Mouse (Mus musculus) forebrain, embryonic 13.5 days (tissue): ENCODE results near the gene Ablim1. TPM values are rescaled to one million over a fixed set of nuclear protein-coding genes. Genes with fewer than 3 reads are reported as not detected.

Experiments
- ATAC-seq: fragments of 200-750 bp; cut with Nextera tagmentation; 2 replicates; pipeline ENCODE4 v1.8.0; 2017
- H3K27ac ChIP-seq: fragments of 300-500 bp; sonication (generic); 2 replicates; pipeline ENCODE4 v1.5.1; 2015; ENCODE audit warnings: inconsistent platforms, mild to moderate bottlenecking, moderate library complexity
- H3K27me3 ChIP-seq: fragments of 300-500 bp; sonication (generic); 2 replicates; pipeline ENCODE4 v1.6.1; 2015; ENCODE audit warnings: mild to moderate bottlenecking, inconsistent platforms
- H3K36me3 ChIP-seq: fragments of 300-500 bp; sonication (generic); 2 replicates; pipeline ENCODE4 v1.6.1; 2015; ENCODE audit warnings: mild to moderate bottlenecking, inconsistent platforms; ENCODE audit not compliant: poor library complexity, severe bottlenecking
- H3K4me1 ChIP-seq: fragments of 300-500 bp; sonication (generic); 2 replicates; pipeline ENCODE4 v1.6.1; 2015; ENCODE audit warnings: inconsistent platforms
- H3K4me2 ChIP-seq: fragments of 300-500 bp; sonication (generic); 2 replicates; pipeline ENCODE4 v1.6.1; 2015; ENCODE audit warnings: inconsistent platforms, mild to moderate bottlenecking, moderate library complexity
- H3K4me3 ChIP-seq: fragments of 300-500 bp; sonication (generic); 2 replicates; pipeline ENCODE4 v1.5.1; 2015; ENCODE audit warnings: mild to moderate bottlenecking, inconsistent platforms
- H3K9ac ChIP-seq: fragments of 300-500 bp; sonication (generic); 2 replicates; pipeline ENCODE4 v1.6.1; 2015; ENCODE audit warnings: mild to moderate bottlenecking, inconsistent platforms
- H3K9me3 ChIP-seq: fragments of 300-500 bp; sonication (generic); replicated peaks from 2 replicates; pipeline ENCODE4 v1.6.1; 2016; ENCODE audit warnings: inconsistent platforms
- WGBS: fragments of 180-500 bp; shearing (Covaris S2); methylation state at CpG from one replicate; pipeline ENCODE4 v1.1.7; 2015; 5-methylcytosine and 5-hydroxymethylcytosine counted together
- polyA plus RNA-seq: library from polyadenylated mRNA; unstranded; fragments of >200 nt; fragmentation: Nextera tagmentation; extraction: Ambion mirVana; gene quantifications from 2 replicates; pipeline ENCODE4 v1.2.1, GENCODE M21; 2015

Ablim1 gene
- polyA plus RNA-seq, 1 experiment from 2014 or later, result 16.5 TPM

- no peak overlapping the region for H3K4me2 ChIP-seq
- WGBS, result 70% methylated on average over 6 of the region's 6 CpGs
- ATAC-seq, result no peak
- H3K4me3 ChIP-seq, result no peak overlapping the region
- H3K27me3 ChIP-seq, result no peaks in the 10 kb centered on the region
- no peaks in the 10 kb centered on the region for H3K9me3 ChIP-seq
- H3K27ac ChIP-seq, result no peak overlapping the region
- no peaks in the 10 kb centered on the region for H3K4me1 ChIP-seq
- no peaks in the 10 kb centered on the region for H3K36me3 ChIP-seq
- no peak overlapping the region for H3K9ac ChIP-seq
These were observed 209.6 kb downstream of the Ablim1 start for GRCm38 (mm10) chr19:57105156-57105555.

DNA sequence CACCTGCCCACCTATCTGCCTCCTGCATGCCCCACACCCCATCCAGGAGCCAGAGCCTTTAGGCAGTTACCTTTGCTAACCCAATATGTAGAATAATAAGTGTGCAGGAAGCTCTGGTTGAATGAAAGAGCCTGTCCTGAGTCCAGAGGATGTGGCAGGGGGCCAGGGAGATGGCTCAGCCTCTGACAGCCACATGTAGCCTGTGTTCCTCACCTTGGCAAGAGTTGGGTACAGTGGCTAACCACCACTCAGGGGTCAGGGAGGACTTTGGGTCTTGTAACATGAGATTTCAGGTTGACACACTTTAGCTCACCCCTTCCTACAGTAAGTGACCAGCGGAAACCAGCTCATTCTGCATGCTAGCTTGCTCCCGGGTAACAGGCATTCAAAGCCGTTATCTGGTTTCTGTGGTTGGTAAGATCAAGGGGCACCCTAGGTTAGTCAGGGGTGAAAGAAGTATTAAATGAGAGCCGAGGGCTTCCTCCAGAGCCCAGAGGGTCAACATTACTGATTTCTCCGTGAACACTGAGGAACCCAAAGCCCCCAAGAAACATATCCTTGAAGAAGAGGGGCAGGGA lies 210.5 kb downstream of the Ablim1 start:
- H3K4me3 ChIP-seq, result no peak overlapping the region

GRCm38 (mm10) chr19:57103360-57103958 lies 211.3 kb downstream of the Ablim1 start:
- no peak overlapping the region for H3K9ac ChIP-seq
- H3K9me3 ChIP-seq, result no peaks in the 10 kb centered on the region
- no peak for ATAC-seq
- no peak overlapping the region for H3K4me3 ChIP-seq
- H3K4me1 ChIP-seq, result no peaks in the 10 kb centered on the region
- no peaks in the 10 kb centered on the region for H3K27me3 ChIP-seq
- 74% methylated on average over 4 of the region's 4 CpGs for WGBS
- no peak overlapping the region for H3K27ac ChIP-seq
- H3K4me2 ChIP-seq, result no peak overlapping the region
- H3K36me3 ChIP-seq, result no peaks in the 10 kb centered on the region

More for the DNA sequence above, 210.5 kb downstream of the Ablim1 start:
- Histone ChIP-seq H3K4me1 (no peaks in the 10 kb centered on the region), H3K27ac (no peak overlapping the region), H3K4me2 (no peak overlapping the region), H3K27me3 (no peaks in the 10 kb centered on the region), H3K36me3 (no peaks in the 10 kb centered on the region), H3K9me3 (no peaks in the 10 kb centered on the region), H3K9ac (no peak overlapping the region)
- 71% methylated on average over 5 of the region's 5 CpGs for WGBS
- ATAC-seq, result no peak

- Histone ChIP-seq H3K36me3 (no peaks in the 10 kb centered on the region), H3K9me3 (no peaks in the 10 kb centered on the region), H3K9ac (no peak overlapping the region), H3K27me3 (no peaks in the 10 kb centered on the region), H3K4me3 (no peak overlapping the region), H3K27ac (no peak overlapping the region), H3K4me1 (no peaks in the 10 kb centered on the region), H3K4me2 (no peak overlapping the region)
- 89% methylated on average over 7 of the region's 7 CpGs for WGBS
- ATAC-seq, result no peak
These were observed 212.7 kb downstream of the Ablim1 start for GRCm38 (mm10) chr19:57101986-57102385.

DNA sequence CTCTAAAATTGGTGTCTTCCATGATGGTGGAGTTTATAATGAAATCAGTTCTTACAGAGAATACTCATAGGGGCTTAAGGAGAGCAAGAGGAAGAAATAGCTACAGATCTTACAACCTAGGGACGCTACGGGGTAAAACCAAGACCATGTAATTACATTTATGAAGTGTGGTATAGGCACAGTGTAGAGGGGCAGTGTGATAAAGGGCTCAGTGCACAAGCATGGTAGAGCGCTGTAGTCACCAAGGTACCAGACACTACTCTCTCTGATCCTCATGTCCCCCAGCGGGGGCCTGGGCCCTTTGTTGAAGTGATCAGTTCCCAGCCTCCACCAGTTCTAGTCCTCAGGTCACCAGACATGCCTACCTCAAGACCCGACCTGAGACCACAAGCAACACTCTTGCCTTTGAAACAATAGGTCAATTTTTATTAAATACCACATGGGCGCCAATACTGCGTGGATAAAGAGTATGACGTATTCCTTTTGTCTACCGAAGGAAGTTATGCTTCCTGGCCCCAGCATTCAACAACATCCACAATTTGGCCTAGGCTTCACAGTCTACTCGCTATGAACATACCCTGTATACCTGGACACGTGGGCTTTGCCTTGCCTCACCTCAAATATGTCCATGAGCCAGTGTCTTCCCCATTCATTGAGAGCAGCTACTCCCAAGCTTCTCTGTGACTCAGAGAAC lies 213.8 kb downstream of the Ablim1 start:
- Histone ChIP-seq H3K27me3 (no peaks in the 10 kb centered on the region), H3K9ac (no peak overlapping the region), H3K9me3 (no peaks in the 10 kb centered on the region), H3K36me3 (no peaks in the 10 kb centered on the region), H3K4me3 (no peak overlapping the region), H3K4me1 (no peaks in the 10 kb centered on the region), H3K4me2 (no peak overlapping the region), H3K27ac (no peak overlapping the region)
- ATAC-seq, result no peak
- WGBS, result 96% methylated on average over 11 of the region's 11 CpGs

DNA sequence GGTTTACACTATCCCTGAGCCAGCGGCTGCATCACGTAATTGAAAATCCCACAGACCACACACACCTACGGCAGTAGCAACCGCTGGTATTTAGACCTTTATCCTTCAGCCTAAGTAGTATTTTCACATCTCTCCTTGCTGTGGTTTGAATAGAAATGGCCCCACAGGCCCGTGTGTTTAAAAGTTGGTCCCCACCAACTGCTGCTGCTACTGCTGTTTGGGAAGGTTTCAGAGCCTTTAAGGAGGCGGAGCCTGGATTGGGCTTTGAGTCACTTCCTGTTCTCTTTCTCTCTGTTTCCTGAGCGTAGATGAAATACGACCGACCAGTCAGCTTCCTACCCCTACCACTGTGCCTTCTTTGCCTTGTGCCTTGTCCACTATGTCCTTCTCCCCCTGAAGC lies 214.7 kb downstream of the Ablim1 start:
- no peak overlapping the region for H3K27ac ChIP-seq
- H3K4me2 ChIP-seq, result no peak overlapping the region
- H3K4me3 ChIP-seq, result no peak overlapping the region
- H3K4me1 ChIP-seq, result no peaks in the 10 kb centered on the region
- no peaks in the 10 kb centered on the region for H3K9me3 ChIP-seq
- H3K36me3 ChIP-seq, result no peaks in the 10 kb centered on the region
- ATAC-seq, result no peak
- WGBS, result 93% methylated on average over 9 of the region's 9 CpGs
- no peaks in the 10 kb centered on the region for H3K27me3 ChIP-seq
- no peak overlapping the region for H3K9ac ChIP-seq

DNA sequence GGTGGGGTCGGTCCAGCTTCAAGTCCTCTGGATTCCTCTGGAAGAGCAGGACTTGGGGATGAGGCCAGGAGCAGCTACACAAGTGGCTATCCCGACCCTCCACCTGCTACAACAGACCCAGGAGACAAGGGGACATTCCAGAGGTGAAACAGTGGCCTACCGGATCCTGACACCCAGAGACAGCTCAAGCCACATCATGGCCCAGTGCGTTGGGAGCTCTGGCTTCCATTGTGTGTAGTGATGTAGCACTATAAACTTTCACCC lies 215.7 kb downstream of the Ablim1 start:
- no peak for ATAC-seq
- no peak overlapping the region for H3K27ac ChIP-seq

GRCm38 (mm10) chr19:57098241-57099093 lies 216.3 kb downstream of the Ablim1 start:
- 82% methylated on average over 14 of the region's 14 CpGs for WGBS
- no peak overlapping the region for H3K9ac ChIP-seq
- H3K4me2 ChIP-seq, result no peak overlapping the region
- H3K36me3 ChIP-seq, result no peaks in the 10 kb centered on the region
- no peak for ATAC-seq
- H3K4me1 ChIP-seq, result no peaks in the 10 kb centered on the region
- H3K4me3 ChIP-seq, result no peak overlapping the region
- H3K27me3 ChIP-seq, result no peaks in the 10 kb centered on the region
- H3K9me3 ChIP-seq, result no peaks in the 10 kb centered on the region
- no peak overlapping the region for H3K27ac ChIP-seq

More for the DNA sequence above, 215.7 kb downstream of the Ablim1 start:
- Histone ChIP-seq H3K36me3 (no peaks in the 10 kb centered on the region), H3K27me3 (no peaks in the 10 kb centered on the region), H3K4me2 (no peak overlapping the region), H3K9me3 (no peaks in the 10 kb centered on the region), H3K9ac (no peak overlapping the region), H3K4me3 (no peak overlapping the region), H3K4me1 (no peaks in the 10 kb centered on the region)
- 84% methylated on average over 4 of the region's 4 CpGs for WGBS

GRCm38 (mm10) chr19:57095340-57095739 lies 219.4 kb downstream of the Ablim1 start:
- no peak overlapping the region for H3K4me2 ChIP-seq
- ATAC-seq, result no peak
- no peak overlapping the region for H3K4me3 ChIP-seq
- peaks cover 2% of the 10 kb centered on the region; the same call in 1 of the 2 replicates for H3K4me1 ChIP-seq
- no peaks in the 10 kb centered on the region for H3K27me3 ChIP-seq
- no peak overlapping the region for H3K9ac ChIP-seq
- H3K9me3 ChIP-seq, result no peaks in the 10 kb centered on the region
- WGBS, result 93% methylated on average over 7 of the region's 7 CpGs
- H3K27ac ChIP-seq, result no peak overlapping the region
- H3K36me3 ChIP-seq, result no peaks in the 10 kb centered on the region

GRCm38 (mm10) chr19:57093698-57094004 lies 221.1 kb downstream of the Ablim1 start:
- no peak overlapping the region for H3K4me3 ChIP-seq
- no peak overlapping the region for H3K27ac ChIP-seq
- no peak for ATAC-seq
- 84% methylated on average over 3 of the region's 3 CpGs for WGBS
- no peak overlapping the region for H3K9ac ChIP-seq
- no peaks in the 10 kb centered on the region for H3K9me3 ChIP-seq
- peaks cover 5% of the 10 kb centered on the region; the same call in 1 of the 2 replicates for H3K4me1 ChIP-seq
- H3K4me2 ChIP-seq, result no peak overlapping the region
- H3K36me3 ChIP-seq, result no peaks in the 10 kb centered on the region
- H3K27me3 ChIP-seq, result no peaks in the 10 kb centered on the region

DNA sequence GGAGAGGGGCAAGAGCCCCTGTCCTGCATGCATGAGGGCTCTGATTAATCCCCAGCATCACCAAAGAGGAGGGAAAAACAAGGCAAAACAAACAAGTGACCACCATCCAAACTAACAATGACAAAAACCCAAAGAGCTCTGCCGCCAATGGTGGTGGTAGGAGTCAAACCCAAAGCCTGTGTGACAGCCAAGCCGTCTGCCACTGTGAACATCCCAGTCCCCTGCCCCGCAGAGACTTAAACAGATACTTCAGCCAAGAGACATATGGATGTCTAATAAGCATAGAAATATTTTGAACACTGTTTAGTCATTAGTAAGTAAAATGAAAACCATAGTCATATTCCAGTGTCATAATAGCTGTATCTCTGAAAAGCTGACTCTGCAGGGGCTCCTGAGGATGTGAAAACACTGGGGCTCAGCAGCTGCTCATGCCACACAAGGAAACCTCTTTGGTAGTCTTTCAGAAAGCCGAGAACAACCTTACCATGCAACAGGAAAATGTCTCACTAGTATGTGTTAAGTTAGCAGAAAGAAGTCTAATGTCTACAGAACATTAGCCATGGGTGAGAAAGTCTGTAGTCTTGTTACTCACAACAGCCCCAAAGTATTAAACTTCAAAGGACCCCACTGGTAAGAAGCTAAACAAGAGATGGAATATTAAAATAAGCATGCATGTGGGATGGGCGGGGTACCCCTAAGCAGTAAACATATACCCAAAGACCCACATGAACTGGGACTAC lies 221.6 kb downstream of the Ablim1 start:
- H3K36me3 ChIP-seq, result no peaks in the 10 kb centered on the region
- no peak overlapping the region for H3K4me2 ChIP-seq
- no peak for ATAC-seq
- H3K27me3 ChIP-seq, result no peaks in the 10 kb centered on the region
- H3K4me3 ChIP-seq, result no peak overlapping the region
- no peaks in the 10 kb centered on the region for H3K9me3 ChIP-seq
- no peak overlapping the region for H3K27ac ChIP-seq
- H3K9ac ChIP-seq, result no peak overlapping the region
- 81% methylated on average over 5 of the region's 5 CpGs for WGBS
- H3K4me1 ChIP-seq, result peaks cover 5% of the 10 kb centered on the region; the same call in 1 of the 2 replicates

GRCm38 (mm10) chr19:57091278-57091677 lies 223.4 kb downstream of the Ablim1 start:
- Histone ChIP-seq H3K4me2 (no peak overlapping the region), H3K27me3 (no peaks in the 10 kb centered on the region), H3K36me3 (no peaks in the 10 kb centered on the region), H3K4me3 (no peak overlapping the region), H3K9me3 (peaks cover under 1% of the 10 kb centered on the region; the same call in 1 of the 2 replicates), H3K27ac (no peak overlapping the region), H3K9ac (no peak overlapping the region), H3K4me1 (peaks cover 5% of the 10 kb centered on the region; the same call in 1 of the 2 replicates)
- ATAC-seq, result no peak
- 67% methylated on average over 7 of the region's 7 CpGs for WGBS
